Mouse (Mus musculus) cerebellum, adult 11-12 months (tissue): ENCODE data around the gene Ptafr.

Experiments used
- DNase-seq: peaks from one replicate; pipeline ENCODE4 v3.0.0; 2022

Ptafr gene

GRCm38 (mm10) chr4:132618850-132619375 lies 55.0 kb downstream of the Ptafr start:
- no peak for DNase-seq

GRCm38 (mm10) chr4:132620134-132620533 lies 56.3 kb downstream of the Ptafr start:
- no peak for DNase-seq

DNA sequence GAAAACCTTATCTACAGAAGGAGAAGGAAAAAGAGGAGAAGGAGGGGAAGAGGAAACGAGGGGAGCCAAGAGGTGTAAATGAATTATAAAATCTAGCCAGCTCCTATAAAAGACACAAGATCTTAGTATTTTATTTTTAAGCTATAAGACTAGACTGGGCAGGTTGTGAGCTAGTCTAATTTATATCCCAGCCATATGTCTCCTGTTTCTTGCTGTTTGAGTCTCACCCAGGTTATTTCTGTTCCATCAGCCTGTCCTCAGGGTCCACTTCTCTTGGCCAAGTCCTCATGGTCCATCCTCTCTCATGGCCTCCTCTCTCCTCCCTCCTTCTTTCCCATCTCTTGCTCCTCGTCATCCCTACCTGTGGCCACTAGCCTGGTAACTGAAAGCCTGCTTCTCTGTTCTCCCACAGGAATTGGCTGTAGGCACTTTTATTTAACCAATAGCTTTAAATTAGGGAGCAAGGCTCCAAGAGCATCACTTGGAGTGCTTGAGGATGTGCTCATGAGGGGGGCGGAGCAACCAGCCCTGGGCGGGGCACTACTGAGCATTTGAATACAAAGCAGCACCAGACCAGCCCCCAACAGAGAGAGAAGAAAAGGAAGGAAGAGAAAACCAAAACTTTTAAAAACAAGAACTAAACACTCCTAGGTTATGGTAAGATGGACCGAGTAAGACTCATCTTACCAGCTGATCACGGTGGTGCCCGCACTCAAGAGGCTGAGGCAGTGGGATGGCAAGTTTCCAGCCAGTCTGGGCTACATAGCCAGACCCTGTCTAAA lies 57.6 kb downstream of the Ptafr start:
- DNase-seq, result no peak

GRCm38 (mm10) chr4:132624034-132624657 lies 60.3 kb downstream of the Ptafr start:
- DNase-seq, result no peak

DNA sequence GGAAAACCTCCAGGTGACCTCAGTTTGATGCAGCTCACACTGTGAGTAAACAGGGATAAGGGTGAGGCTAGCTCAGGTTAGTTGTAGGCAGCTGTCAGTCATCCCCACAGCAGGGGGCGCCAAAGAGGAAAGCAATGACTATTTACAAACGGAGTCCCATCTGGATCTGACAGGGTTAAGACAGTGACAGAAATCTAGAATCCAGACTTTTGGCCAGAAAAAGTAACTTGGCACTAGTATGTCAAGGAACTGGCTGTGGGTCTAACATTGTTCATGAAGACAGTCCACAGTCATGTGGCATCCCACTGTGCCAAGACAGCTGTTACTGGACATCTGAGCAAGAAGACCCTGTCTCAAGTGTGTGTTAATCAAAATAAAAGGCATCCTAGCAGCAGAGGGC lies 65.0 kb downstream of the Ptafr start:
- no peak for DNase-seq
